Mouse (Mus musculus) myocyte (in vitro differentiated cells): ENCODE data around the gene Tmem201. TPM values are rescaled to one million over a fixed set of nuclear protein-coding genes. Genes with fewer than 3 reads are reported as not detected.

Experiments
- H3K27me3 ChIP-seq: one replicate; pipeline ENCODE4 v1.6.1; 2011; ENCODE audit not compliant: control insufficient read depth, insufficient read depth, insufficient read length
- H3K36me3 ChIP-seq: one replicate; pipeline ENCODE4 v1.6.1; 2011; ENCODE audit not compliant: control insufficient read depth, insufficient read depth
- H3K4me2 ChIP-seq: one replicate; pipeline ENCODE4 v1.6.1; 2011; ENCODE audit warnings: low read depth, control low read depth
- H3K4me3 ChIP-seq: one replicate; pipeline ENCODE4 v1.5.1; 2011; ENCODE audit warnings: mild to moderate bottlenecking, control low read depth, moderate library complexity
- H3K79me2 ChIP-seq: one replicate; pipeline ENCODE4 v1.6.1; 2011; ENCODE audit not compliant: control insufficient read depth, insufficient read depth
- H3ac ChIP-seq: one replicate; pipeline ENCODE4 v1.6.1; 2011; ENCODE audit not compliant: control insufficient read depth, insufficient read length
- CEBPB ChIP-seq: IDR thresholded peaks from 2 replicates; pipeline ENCODE4 v1.6.1; 2011; ENCODE audit warnings: mild to moderate bottlenecking, moderate library complexity; ENCODE audit not compliant: poor library complexity, insufficient read depth, severe bottlenecking
- E2F4 ChIP-seq: IDR thresholded peaks from one replicate; pipeline ENCODE4 v1.6.1; 2011; ENCODE audit warnings: mild to moderate bottlenecking, control low read depth, moderate library complexity; ENCODE audit not compliant: insufficient read depth
- MYOD1 ChIP-seq, 3 experiments: IDR thresholded peaks; one replicate each; pipeline ENCODE4 v1.6.1; 2011; ENCODE audit warnings: control low read depth in 2 of 3, low read depth in 2 of 3, mild to moderate bottlenecking in 2 of 3, moderate library complexity in 1 of 3; ENCODE audit not compliant: insufficient read length in 2 of 3, control insufficient read depth in 1 of 3
- MYOG ChIP-seq, 3 experiments: IDR thresholded peaks; one replicate each; pipeline ENCODE4 v1.6.1; 2011; ENCODE audit warnings: control low read depth in 2 of 3, low read depth in 2 of 3, mild to moderate bottlenecking in 2 of 3; ENCODE audit not compliant: insufficient read length in 2 of 3, control insufficient read depth in 1 of 3, insufficient read depth in 1 of 3
- POLR2A ChIP-seq: IDR thresholded peaks from one replicate; pipeline ENCODE4 v1.6.1; 2011; ENCODE audit warnings: low read depth, mild to moderate bottlenecking, control low read depth, moderate library complexity; ENCODE audit not compliant: insufficient read length
- POLR2AphosphoS2 ChIP-seq: IDR thresholded peaks from one replicate; pipeline ENCODE4 v1.6.1; 2011; ENCODE audit warnings: low read depth, control low read depth; ENCODE audit not compliant: insufficient read length
- REST ChIP-seq: IDR thresholded peaks from one replicate; pipeline ENCODE4 v1.6.1; 2011; ENCODE audit warnings: mild to moderate bottlenecking, control low read depth, moderate library complexity; ENCODE audit not compliant: insufficient read depth, insufficient read length
- SRF ChIP-seq: IDR thresholded peaks from one replicate; pipeline ENCODE4 v1.6.1; 2011; ENCODE audit warnings: low read depth; ENCODE audit not compliant: control insufficient read depth, insufficient read length
- TCF12 ChIP-seq: IDR thresholded peaks from one replicate; pipeline ENCODE4 v1.6.1; 2011; ENCODE audit warnings: mild to moderate bottlenecking, control low read depth; ENCODE audit not compliant: poor library complexity, insufficient read depth, severe bottlenecking
- TCF3 ChIP-seq: IDR thresholded peaks from one replicate; pipeline ENCODE4 v1.6.1; 2011; ENCODE audit warnings: low read depth, control low read depth; ENCODE audit not compliant: insufficient read length
- USF1 ChIP-seq: IDR thresholded peaks from one replicate; pipeline ENCODE4 v1.6.1; 2011; ENCODE audit warnings: low read depth, mild to moderate bottlenecking, control low read depth, moderate library complexity
- polyA plus RNA-seq: library from polyadenylated mRNA; unstranded; fragments of >200 nt; fragmentation: generic; extraction: Trizol; gene quantifications from one replicate; pipeline ENCODE4 v1.2.1, GENCODE M21; 2012; ENCODE audit warnings: missing spikeins

Tmem201 gene
- polyA plus RNA-seq, 1 experiment: 31.1 TPM

DNA sequence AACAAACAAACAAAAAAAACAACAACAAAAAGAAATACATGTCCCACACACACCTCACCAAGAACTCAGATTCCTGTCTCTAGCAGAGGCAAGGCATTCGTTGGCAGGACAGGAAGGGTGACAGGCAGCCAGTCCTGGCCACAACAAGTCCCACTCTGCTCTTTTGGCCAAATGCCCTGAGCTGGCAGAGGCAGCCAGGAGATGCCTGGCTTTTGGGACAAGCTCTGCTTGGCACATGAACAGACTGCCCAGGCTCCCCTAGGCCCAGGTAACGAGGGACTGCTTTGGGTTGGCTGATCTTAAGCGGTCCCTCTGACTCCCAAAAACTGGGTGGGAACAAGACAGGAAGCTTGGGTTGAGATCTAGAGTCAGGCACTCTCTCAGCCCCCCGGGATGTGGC is 1.3 kb downstream of the Tmem201 start:
- H3ac ChIP-seq: no peak overlapping the region
- no peaks in the 10 kb centered on the region for H3K27me3 ChIP-seq
- H3K4me3 ChIP-seq: peak overlapping the region; percentile 35
- peaks cover 41% of the 10 kb centered on the region for H3K79me2 ChIP-seq
- peak overlapping the region; percentile 83 for H3K4me2 ChIP-seq
- no peaks in the 10 kb centered on the region for H3K36me3 ChIP-seq
- TF ChIP-seq USF1: no peak
- no peak for TF ChIP-seq TCF3
- TF ChIP-seq MYOG (IDR thresholded peaks at IDR 0.05; ENCODE audit: control insufficient read depth in 1 of 3, insufficient read depth in 1 of 3, insufficient read length in 2 of 3, low read depth in 2 of 3): peak in 1 of 3 experiments; percentile 24

GRCm38 (mm10) chr4:149735624-149736250 is 2.1 kb downstream of the Tmem201 start:
- Histone ChIP-seq H3K36me3 (no peaks in the 10 kb centered on the region), H3K27me3 (no peaks in the 10 kb centered on the region), H3K79me2 (peaks cover 41% of the 10 kb centered on the region), H3ac (no peak overlapping the region), H3K4me2 (peak overlapping the region; percentile 83), H3K4me3 (peak overlapping the region; percentile 35)
- TF ChIP-seq TCF3: peak; percentile 17
- TF ChIP-seq CEBPB: no peak
- TF ChIP-seq SRF: no peak
- peak in 1 of 3 experiments; percentile 56 for TF ChIP-seq MYOD1 (IDR thresholded peaks at IDR 0.05; ENCODE audit: control insufficient read depth in 1 of 3, insufficient read length in 2 of 3, low read depth in 2 of 3)
- peak in 1 of 3 experiments; percentile 62 for TF ChIP-seq MYOG (IDR thresholded peaks at IDR 0.05; ENCODE audit: control insufficient read depth in 1 of 3, insufficient read depth in 1 of 3, insufficient read length in 2 of 3, low read depth in 2 of 3)
- TF ChIP-seq TCF12: no peak
- TF ChIP-seq POLR2A: no peak

DNA sequence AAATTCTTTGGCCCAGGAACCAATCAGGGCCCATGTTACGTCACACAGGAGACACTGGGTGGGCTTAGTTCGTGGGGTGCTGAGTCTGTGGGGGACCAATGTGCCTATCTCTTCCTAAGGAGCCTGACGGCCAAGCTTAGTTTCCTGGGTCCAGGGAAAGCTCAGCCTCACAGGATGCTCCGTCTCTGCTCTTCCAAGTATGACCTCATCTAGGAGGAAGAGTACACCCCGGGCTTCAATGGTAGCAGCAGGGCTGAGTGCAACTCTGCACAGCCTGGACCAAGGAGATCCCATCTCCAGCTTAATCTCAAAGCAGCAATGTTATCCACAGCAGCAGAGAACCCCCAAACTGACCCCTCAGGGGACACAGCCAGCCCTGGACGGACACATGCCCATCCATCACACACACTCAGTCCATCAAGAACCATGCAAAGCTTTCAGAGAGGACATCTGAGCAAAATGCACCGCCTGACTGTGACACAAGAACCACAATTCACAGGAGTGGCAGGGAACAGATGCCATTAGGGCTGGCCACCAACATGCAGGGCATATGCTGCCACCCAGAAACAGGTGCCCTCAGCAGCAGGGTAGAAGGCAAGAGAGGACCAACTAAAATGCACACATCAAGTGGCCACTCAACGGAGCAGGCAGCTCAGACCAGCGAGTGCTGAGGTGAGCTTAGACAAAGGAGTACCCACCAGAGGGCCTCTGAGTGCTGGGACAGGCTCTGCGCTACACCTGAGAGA is 2.9 kb downstream of the Tmem201 start:
- Histone ChIP-seq H3K4me3 (peak overlapping the region; percentile 35), H3K36me3 (no peaks in the 10 kb centered on the region), H3K27me3 (no peaks in the 10 kb centered on the region), H3K4me2 (no peak overlapping the region), H3K79me2 (peaks cover 41% of the 10 kb centered on the region), H3ac (no peak overlapping the region)
- TF ChIP-seq TCF12 (peak; percentile 64), TCF3 (peak; percentile 91), USF1 (no peak), E2F4 (no peak), MYOG (IDR thresholded peaks at IDR 0.05; ENCODE audit: control insufficient read depth in 1 of 3, insufficient read depth in 1 of 3, insufficient read length in 2 of 3, low read depth in 2 of 3) (peak; percentile 91 to 99 (median 92)), SRF (no peak), MYOD1 (IDR thresholded peaks at IDR 0.05; ENCODE audit: control insufficient read depth in 1 of 3, insufficient read length in 2 of 3, low read depth in 2 of 3) (peak; percentile 61 to 97 (median 90)), POLR2AphosphoS2 (no peak)

- H3K27me3 ChIP-seq: no peaks in the 10 kb centered on the region
- TF ChIP-seq CEBPB (no peak), SRF (no peak), POLR2AphosphoS2 (no peak), TCF3 (no peak), MYOD1 (IDR thresholded peaks at IDR 0.05; ENCODE audit: control insufficient read depth in 1 of 3, insufficient read length in 2 of 3, low read depth in 2 of 3) (no peak), TCF12 (no peak), POLR2A (no peak), USF1 (no peak), MYOG (IDR thresholded peaks at IDR 0.05; ENCODE audit: control insufficient read depth in 1 of 3, insufficient read depth in 1 of 3, insufficient read length in 2 of 3, low read depth in 2 of 3) (no peak), REST (no peak)
- no peak overlapping the region for H3ac ChIP-seq
- H3K36me3 ChIP-seq: no peaks in the 10 kb centered on the region
- H3K79me2 ChIP-seq: peaks cover 41% of the 10 kb centered on the region
- H3K4me3 ChIP-seq: no peak overlapping the region
- H3K4me2 ChIP-seq: no peak overlapping the region
These were observed 3.6 kb downstream of the Tmem201 start for GRCm38 (mm10) chr4:149734246-149734645.

- H3K79me2 ChIP-seq: peaks cover 41% of the 10 kb centered on the region
- no peaks in the 10 kb centered on the region for H3K36me3 ChIP-seq
- no peaks in the 10 kb centered on the region for H3K27me3 ChIP-seq
- TF ChIP-seq MYOD1 (IDR thresholded peaks at IDR 0.05; ENCODE audit: control insufficient read depth in 1 of 3, insufficient read length in 2 of 3, low read depth in 2 of 3) (peak in 1 of 3 experiments; percentile 8), MYOG (IDR thresholded peaks at IDR 0.05; ENCODE audit: control insufficient read depth in 1 of 3, insufficient read depth in 1 of 3, insufficient read length in 2 of 3, low read depth in 2 of 3) (peak in 1 of 3 experiments; percentile 22), CEBPB (no peak)
- no peak overlapping the region for H3ac ChIP-seq
- H3K4me3 ChIP-seq: no peak overlapping the region
- H3K4me2 ChIP-seq: no peak overlapping the region
These were observed 4.1 kb downstream of the Tmem201 start for GRCm38 (mm10) chr4:149733748-149734147.
